Mouse (Mus musculus) megakaryocyte, adult 5-6 weeks (primary cell): ENCODE results near the gene Tspan11. TPM values are rescaled to one million over a fixed set of nuclear protein-coding genes. Genes with fewer than 3 reads are reported as not detected.

ENCODE experiments used
- ATAC-seq: 2 replicates; pipeline ENCODE4 v1.8.0; 2016; ENCODE audit warnings: mild to moderate bottlenecking, inconsistent platforms; ENCODE audit not compliant: poor library complexity, severe bottlenecking
- total RNA-seq, 2 experiments: library from RNA; stranded (forward) in 1 of 2; stranded (reverse) in 1 of 2; fragments of 153-499, 151-499 nt in 1 of 2; fragments of 221-1000, 200-1000 nt in 1 of 2; gene quantifications; 2 replicates each; pipeline versions ENCODE4 v1.2.3 to v1.2.4; 2015 to 2017

Gene Tspan11
- total RNA-seq (2015) = not detected in 2 replicates
- total RNA-seq (2017) = not detected in 2 replicates

- no peak for ATAC-seq
Measured at GRCm38 (mm10) chr6:127887511-127888421, at the start of gene Tspan11. Tspan11 (plus strand) TSS chr6:127887589.

DNA sequence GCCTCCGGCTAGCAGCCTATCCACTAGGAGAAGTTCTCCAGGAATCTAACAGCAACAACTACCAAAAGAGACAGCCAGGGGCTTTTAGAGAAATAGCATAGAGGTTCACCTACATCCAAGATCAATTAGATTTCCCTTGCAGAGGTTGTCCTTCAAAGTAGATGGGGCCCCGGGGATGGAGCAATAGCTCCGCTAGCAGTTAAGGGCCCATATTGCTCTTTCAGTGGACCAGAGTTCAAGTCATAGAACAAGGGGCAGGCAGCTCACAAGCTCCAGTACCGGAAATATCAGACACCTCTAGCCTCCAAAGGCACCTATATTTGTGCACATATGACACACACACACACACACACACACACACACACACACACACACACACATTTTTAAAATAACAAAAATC lies 49.5 kb upstream of the Tspan11 start:
- ATAC-seq = no peak

DNA sequence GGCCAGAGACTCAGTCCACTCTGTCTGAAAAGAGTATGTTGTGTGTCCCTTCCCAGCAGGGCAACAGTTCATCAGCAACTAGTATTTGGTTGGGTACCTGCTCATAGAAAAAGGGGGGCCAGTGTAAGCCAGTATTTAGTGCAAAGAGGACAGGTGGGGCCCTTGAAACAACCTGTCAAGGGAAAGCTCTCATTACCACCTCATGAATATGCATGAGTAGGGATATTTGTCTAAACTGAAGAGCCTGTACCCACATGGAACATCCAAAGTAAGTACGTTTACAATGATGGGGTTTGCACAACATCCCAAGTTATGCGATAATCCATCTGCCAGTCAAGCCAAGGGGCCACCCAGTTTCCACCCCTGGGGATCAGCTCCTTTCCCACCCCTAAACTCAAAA lies 47.9 kb upstream of the Tspan11 start:
- no peak for ATAC-seq

DNA sequence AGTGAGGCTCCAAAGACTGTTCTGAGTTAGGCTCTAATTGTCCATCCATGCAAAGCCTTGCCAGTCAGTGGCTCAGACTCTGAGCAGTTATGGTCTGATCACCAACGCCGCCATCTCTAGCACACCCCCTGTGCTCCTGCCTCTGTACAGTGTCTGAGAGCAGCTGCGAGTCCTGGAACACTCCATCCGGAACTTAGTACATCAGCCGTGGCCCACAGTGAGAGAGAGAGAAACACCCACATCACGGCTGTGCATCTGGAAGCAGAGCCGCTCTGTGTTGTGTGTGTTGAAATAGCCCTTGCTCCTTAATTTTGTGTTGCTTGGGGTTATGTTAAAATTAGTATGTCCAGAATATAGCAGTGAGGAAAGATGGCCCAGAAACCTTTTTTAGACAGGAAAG lies 47.2 kb upstream of the Tspan11 start:
- ATAC-seq = no peak

DNA sequence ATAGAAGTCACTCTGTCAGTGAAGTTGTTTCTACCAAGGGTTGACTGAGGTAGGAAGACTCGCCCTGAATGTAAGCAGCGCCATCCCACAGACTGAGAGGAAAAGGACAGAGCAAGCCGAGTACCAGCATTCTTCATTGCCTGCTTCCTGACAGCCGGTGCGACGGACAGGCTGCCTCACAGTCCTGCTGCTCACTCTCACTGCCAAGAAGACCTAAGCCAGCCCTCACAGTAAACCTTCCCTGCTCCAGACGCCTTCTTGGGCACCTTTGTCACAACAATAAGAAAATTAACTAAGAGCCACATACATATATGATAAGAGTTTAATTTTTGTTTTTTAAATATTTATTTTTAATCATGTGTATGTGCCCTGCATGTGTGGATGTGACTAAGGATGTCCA lies 46.1 kb upstream of the Tspan11 start:
- ATAC-seq = no peak

- no peak for ATAC-seq
Measured at GRCm38 (mm10) chr6:127846521-127846920, 40.9 kb upstream of the Tspan11 start.

- ATAC-seq = no peak
Measured at GRCm38 (mm10) chr6:127849496-127849895, 37.9 kb upstream of the Tspan11 start.

GRCm38 (mm10) chr6:127851611-127852010 lies 35.8 kb upstream of the Tspan11 start:
- no peak for ATAC-seq

DNA sequence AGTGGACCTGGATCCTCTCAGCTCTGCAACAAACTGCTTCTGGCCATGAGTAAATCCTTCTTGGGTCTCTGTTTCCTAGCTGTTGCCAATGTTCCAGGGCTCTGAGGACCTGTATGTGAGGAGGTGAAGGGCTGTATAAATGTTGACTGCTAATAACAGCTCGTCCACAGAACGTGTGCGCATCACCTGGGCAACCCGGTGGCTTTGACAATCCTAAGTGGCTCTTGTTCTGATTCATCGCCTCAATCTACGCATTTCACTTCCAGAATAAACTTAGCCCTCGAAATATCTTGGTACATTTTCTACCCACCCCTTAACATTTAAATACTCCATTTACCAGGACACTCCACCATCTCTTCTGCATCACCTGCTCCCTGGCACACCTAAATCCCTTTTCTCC lies 34.1 kb upstream of the Tspan11 start:
- ATAC-seq = no peak

- no peak for ATAC-seq
Measured at GRCm38 (mm10) chr6:127853771-127854687, 33.4 kb upstream of the Tspan11 start.

DNA sequence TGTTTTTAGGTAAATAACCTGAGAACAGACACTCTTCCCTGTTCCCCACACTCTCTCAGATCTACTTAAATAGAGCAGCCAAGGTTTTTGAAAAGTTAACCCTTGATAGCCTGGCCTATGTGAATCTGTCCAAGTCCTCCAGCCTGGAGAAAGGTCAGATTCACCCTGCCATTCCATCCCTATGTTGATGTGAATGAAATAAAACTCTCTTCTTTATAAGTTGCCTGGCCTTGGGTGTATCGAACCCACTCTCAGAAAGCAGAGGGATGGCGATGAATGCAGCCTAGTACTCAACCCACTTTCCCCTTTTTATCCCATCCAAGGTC lies 32.7 kb upstream of the Tspan11 start:
- no peak for ATAC-seq

- no peak for ATAC-seq
Measured at GRCm38 (mm10) chr6:127855711-127856295, 31.6 kb upstream of the Tspan11 start.

DNA sequence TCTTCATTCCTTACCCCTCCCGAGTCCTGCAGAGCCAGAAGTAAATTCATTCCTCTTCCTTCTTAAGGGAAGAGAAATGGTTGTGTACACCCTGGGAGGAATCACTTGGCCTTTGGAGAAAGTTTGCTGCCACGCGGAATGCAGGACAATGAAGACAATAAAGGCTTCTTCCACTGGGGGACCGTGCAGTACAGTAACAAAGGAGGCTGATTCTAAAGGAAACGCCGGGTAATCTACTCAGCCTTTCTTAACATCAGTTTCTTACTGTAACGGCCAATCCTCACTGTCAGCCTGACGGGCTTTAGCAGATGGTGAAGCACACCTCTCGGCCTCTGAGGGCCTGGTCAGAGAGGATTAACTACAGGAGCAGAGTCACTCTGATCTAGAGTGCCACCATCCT lies 25.4 kb upstream of the Tspan11 start:
- no peak for ATAC-seq

DNA sequence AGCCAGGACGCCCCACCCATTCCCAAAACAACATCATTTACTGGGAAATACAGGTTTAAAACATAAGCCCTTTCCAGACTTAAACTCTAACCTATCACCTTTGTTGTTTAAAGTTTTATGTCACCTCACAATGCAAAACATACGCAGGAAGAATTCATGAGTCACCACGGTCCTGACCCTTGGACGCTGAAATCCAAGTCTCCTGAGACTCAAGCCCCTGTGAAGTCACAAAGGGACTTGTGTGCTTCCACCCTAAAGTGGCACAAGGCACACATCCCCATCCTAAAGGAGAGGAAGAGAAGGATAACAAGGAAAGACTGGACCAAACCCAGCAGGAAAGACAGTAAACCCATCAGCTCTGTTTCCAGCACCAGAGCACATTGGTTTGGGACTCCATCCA lies 22.0 kb upstream of the Tspan11 start:
- no peak for ATAC-seq

DNA sequence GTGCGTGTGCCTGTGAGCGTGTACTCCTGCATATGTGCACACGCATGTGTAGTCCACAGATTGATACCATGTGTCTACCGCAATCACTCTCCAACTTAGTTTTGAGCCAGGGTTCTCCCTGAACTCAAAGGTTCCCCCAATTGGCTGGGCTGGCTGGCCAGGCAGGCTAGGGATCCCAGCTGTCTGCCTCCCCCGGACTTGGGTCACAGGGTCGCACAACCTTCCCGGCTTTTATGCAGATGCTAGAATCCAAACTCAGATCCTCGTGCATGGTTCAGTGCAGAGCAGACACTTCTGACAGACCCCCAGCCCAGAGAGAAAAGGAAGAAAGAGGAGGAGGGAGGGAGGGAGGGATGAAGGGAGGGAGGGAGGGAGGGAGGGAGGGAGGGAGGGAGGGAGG lies 18.8 kb upstream of the Tspan11 start:
- ATAC-seq = no peak

GRCm38 (mm10) chr6:127869121-127869520 lies 18.3 kb upstream of the Tspan11 start:
- ATAC-seq = no peak

GRCm38 (mm10) chr6:127870345-127871324 lies 16.8 kb upstream of the Tspan11 start:
- no peak for ATAC-seq

- ATAC-seq = no peak
Measured at GRCm38 (mm10) chr6:127871436-127871835, 16.0 kb upstream of the Tspan11 start.

DNA sequence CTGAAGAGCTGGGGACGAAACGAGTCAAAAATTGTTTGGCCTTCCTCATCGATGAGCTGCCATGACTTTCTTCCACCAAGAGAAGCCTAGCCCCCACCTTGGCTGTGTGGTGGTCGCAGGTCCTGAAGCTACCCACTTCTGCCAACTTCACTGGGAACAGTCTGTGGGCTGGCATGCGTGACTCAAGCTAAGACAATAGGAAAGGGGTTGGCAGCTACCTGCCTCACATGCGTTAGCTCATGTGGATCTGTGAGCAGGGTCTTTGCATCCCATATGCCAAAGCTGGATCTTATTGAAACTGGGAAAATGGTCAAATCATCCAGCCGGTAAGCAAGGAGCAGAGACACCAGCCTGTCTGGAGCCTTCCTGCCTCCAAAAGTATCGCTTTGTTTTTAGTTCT lies 14.8 kb upstream of the Tspan11 start:
- no peak for ATAC-seq

DNA sequence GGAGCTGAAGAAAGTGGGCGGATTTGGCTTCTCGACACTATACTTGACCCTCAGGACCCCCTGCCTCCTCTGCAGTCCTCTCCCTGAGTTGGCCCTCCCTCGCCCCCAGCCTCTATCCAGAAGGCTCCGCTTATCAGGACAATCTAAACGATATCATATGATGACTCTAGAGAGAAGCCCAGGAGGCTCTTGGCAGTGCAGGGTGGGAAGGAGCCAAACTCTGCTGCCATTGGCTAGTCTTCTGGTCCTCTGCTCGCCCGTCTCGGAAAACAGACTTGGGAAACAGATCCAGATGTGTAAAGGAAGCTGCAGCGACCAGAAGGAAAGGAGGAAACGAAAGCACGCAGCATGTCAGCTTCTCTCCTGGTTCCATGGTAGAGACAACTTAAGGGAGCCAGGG lies 11.5 kb upstream of the Tspan11 start:
- no peak for ATAC-seq
